Comparison of ENCODE assay signal across 8 mouse cellular contexts in the genomic region with DNA sequence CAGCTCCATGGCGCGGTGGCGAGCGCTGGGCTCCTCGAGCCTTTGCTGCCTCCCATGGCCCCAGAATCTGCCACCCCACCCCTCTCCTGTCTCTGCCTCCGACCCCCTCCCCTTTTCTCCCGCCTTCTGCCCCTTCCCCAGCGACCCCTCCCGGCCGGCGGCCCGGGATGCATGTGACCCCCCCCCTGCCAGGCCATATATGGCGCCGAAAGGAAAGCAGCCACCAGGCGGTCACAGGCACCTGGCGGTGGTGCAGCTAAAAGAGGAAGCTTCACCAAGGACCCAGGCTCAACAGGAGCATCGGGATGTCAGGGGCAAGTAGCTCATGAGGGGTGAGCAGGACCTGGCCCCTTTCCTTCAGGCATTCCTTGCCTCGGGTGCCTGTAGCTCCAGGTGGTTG. TPM values are rescaled to one million over a fixed set of nuclear protein-coding genes. Genes with fewer than 3 reads are reported as not detected.
A peak's percentile ranks its signal among the peaks of the same experiment; 100 is the strongest.
DNase-seq lines count a peak whose midpoint lies in the region; ATAC-seq and TF ChIP-seq lines count a peak whose summit lies in the region.
"Not testable (repeated sequence)": the region's sequence is repeated elsewhere in the genome, so short reads cannot be mapped to it uniquely, and the experiment has no call there.
"Had no signal": no experiment of that assay in that cellular context is flagged by ENCODE, and none has a peak within 500 bp of the region (broad histone marks: within the 10 kb centered on the region; RNA-seq: fewer than 3 reads in every experiment).

No protein-coding gene starts in this region.

- not testable (repeated sequence) for H3K9me3 ChIP-seq in forebrain, embryonic 13.5 days (replicated peaks); heart, embryonic 16.5 days (replicated peaks; ENCODE audit: control insufficient read depth, low read length); intestine, embryonic 16.5 days (ENCODE audit: control insufficient read depth, low read length); limb, embryonic 14.5 days (ENCODE audit: control insufficient read depth, low read length); midbrain, embryonic 12.5 days

- WGBS in forebrain, embryonic 13.5 days: 1% methylated on average over 13 of the region's 18 CpGs
- WGBS in heart, embryonic 16.5 days: 2% methylated on average over 11 of the region's 18 CpGs
- WGBS in intestine, embryonic 16.5 days: 0% methylated on average over 12 of the region's 18 CpGs
- WGBS in limb, embryonic 14.5 days: 0% methylated on average over 13 of the region's 18 CpGs
- WGBS in midbrain, embryonic 12.5 days: under 1% methylated on average over 12 of the region's 18 CpGs

- not testable (repeated sequence) for H3K36me3 ChIP-seq in forebrain, embryonic 13.5 days (ENCODE audit: poor library complexity, severe bottlenecking); heart, embryonic 16.5 days (ENCODE audit: control insufficient read depth, insufficient read depth); intestine, embryonic 16.5 days (ENCODE audit: control insufficient read depth, insufficient read depth, low read length); limb, embryonic 14.5 days (ENCODE audit: control insufficient read depth, insufficient read depth, low read length); midbrain, embryonic 12.5 days

- H3K4me3 ChIP-seq in forebrain, embryonic 13.5 days: peak overlapping the region; percentile 41
- H3K4me3 ChIP-seq in heart, embryonic 16.5 days (ENCODE audit: low read length): peak overlapping the region; percentile 35
- H3K4me3 ChIP-seq in intestine, embryonic 16.5 days (ENCODE audit: low read length): peak overlapping the region; percentile 26
- peak overlapping the region; percentile 33 for H3K4me3 ChIP-seq in limb, embryonic 14.5 days (replicated peaks; ENCODE audit: low read length)
- H3K4me3 ChIP-seq in midbrain, embryonic 12.5 days: peak overlapping the region; percentile 42

- H3K9ac ChIP-seq in forebrain, embryonic 13.5 days: peak overlapping the region; percentile 56; the same call in 1 of the 2 replicates
- H3K9ac ChIP-seq in heart, embryonic 16.5 days (ENCODE audit: low read length); intestine, embryonic 16.5 days (ENCODE audit: low read depth, low read length); limb, embryonic 14.5 days (ENCODE audit: low read depth, low read length, severe bottlenecking): not testable (repeated sequence)
- peak overlapping the region; percentile 55 for H3K9ac ChIP-seq in midbrain, embryonic 12.5 days (replicated peaks)

- ATAC-seq in forebrain, embryonic 13.5 days; heart, embryonic 16.5 days (replicated peaks; ENCODE audit: extremely low read depth, insufficient read depth, low FRiP score); intestine, embryonic 16.5 days; limb, embryonic 14.5 days (ENCODE audit: low FRiP score, low read depth); midbrain, embryonic 12.5 days (ENCODE audit: low FRiP score, low read depth): not testable (repeated sequence)

- H3K27ac ChIP-seq in forebrain, embryonic 13.5 days; heart, embryonic 16.5 days (ENCODE audit: low read length); intestine, embryonic 16.5 days (ENCODE audit: low read length); limb, embryonic 14.5 days (replicated peaks; ENCODE audit: low read depth, low read length); midbrain, embryonic 12.5 days (replicated peaks): not testable (repeated sequence)

- DNase-seq in embryo, embryonic 10 days (ENCODE audit: low spot score): peak; percentile 1
- peak; percentile 1 for DNase-seq in limb, embryonic 14.5 days (ENCODE audit: low spot score)
- DNase-seq in retina, postnatal 1 day: peak; percentile 24

- peak overlapping the region; percentile 60 for H3K4me2 ChIP-seq in forebrain, embryonic 13.5 days
- peak overlapping the region; percentile 58 for H3K4me2 ChIP-seq in heart, embryonic 16.5 days (ENCODE audit: low read depth, low read length)
- H3K4me2 ChIP-seq in intestine, embryonic 16.5 days (ENCODE audit: low read depth, low read length): peak overlapping the region; percentile 52
- H3K4me2 ChIP-seq in limb, embryonic 14.5 days (replicated peaks; ENCODE audit: low read depth, low read length, severe bottlenecking): peak overlapping the region; percentile 43
- peak overlapping the region; percentile 56 for H3K4me2 ChIP-seq in midbrain, embryonic 12.5 days (replicated peaks)

- TF ChIP-seq POLR2A in limb, embryonic 14.5 days (IDR thresholded peaks at IDR 0.05; ENCODE audit: borderline replicate concordance, extremely low read depth, insufficient read depth, insufficient read length): not testable (repeated sequence)

- not testable (repeated sequence) for H3K4me1 ChIP-seq in forebrain, embryonic 13.5 days; heart, embryonic 16.5 days (ENCODE audit: control insufficient read depth, insufficient read depth, low read length); intestine, embryonic 16.5 days (ENCODE audit: control insufficient read depth, insufficient read depth, low read length); limb, embryonic 14.5 days (ENCODE audit: control insufficient read depth, insufficient read depth, low read length); midbrain, embryonic 12.5 days

- not testable (repeated sequence) for H3K27me3 ChIP-seq in forebrain, embryonic 13.5 days; heart, embryonic 16.5 days (ENCODE audit: control insufficient read depth, insufficient read depth, low read length); intestine, embryonic 16.5 days (replicated peaks; ENCODE audit: control insufficient read depth, insufficient read depth, low read length); limb, embryonic 14.5 days (ENCODE audit: control insufficient read depth, insufficient read depth, low read length); midbrain, embryonic 12.5 days

RNA-seq across cellular contexts. Expression of gene Gm3752, which starts 5.2 kb away (rescaled TPM):
- polyA plus RNA-seq in forebrain, embryonic 13.5 days (2015; fragmentation: Nextera tagmentation; extraction: Ambion mirVana): 4.6 and 7.4 TPM in 2 replicates
- polyA plus RNA-seq in heart, embryonic 16.5 days (2015; fragmentation: Nextera tagmentation; extraction: Ambion mirVana): 0.92 TPM in 1 of 2 replicates, not detected in the other
- not detected in 2 replicates for polyA plus RNA-seq in intestine, embryonic 16.5 days (2015; fragmentation: Nextera tagmentation; extraction: Ambion mirVana)
- polyA plus RNA-seq in limb, embryonic 14.5 days (2012; rRNA removed): 0.86 and 1.4 TPM in 2 replicates
- polyA plus RNA-seq in limb, embryonic 14.5 days (2014; fragmentation: Nextera tagmentation; extraction: Ambion mirVana): 0.21 and 0.94 TPM in 2 replicates
- polyA plus RNA-seq in midbrain, embryonic 12.5 days (2016; fragmentation: Nextera tagmentation; extraction: Ambion mirVana): 1.5 and 2.8 TPM in 2 replicates
- polyA plus RNA-seq: liver, embryonic 16.5 days had no signal

RNA-seq across cellular contexts. Expression of gene Gm3755, which starts 38.0 kb away (rescaled TPM):
- polyA plus RNA-seq in forebrain, embryonic 13.5 days (2015; fragmentation: Nextera tagmentation; extraction: Ambion mirVana): not detected in 2 replicates
- polyA plus RNA-seq in heart, embryonic 16.5 days (2015; fragmentation: Nextera tagmentation; extraction: Ambion mirVana): 0.17 TPM in 1 of 2 replicates, not detected in the other
- polyA plus RNA-seq in intestine, embryonic 16.5 days (2015; fragmentation: Nextera tagmentation; extraction: Ambion mirVana): not detected in 2 replicates
- polyA plus RNA-seq in limb, embryonic 14.5 days (2012; rRNA removed): not detected in 2 replicates
- polyA plus RNA-seq in limb, embryonic 14.5 days (2014; fragmentation: Nextera tagmentation; extraction: Ambion mirVana): not detected in 2 replicates
- polyA plus RNA-seq in midbrain, embryonic 12.5 days (2016; fragmentation: Nextera tagmentation; extraction: Ambion mirVana): 0.31 TPM in 1 of 2 replicates, not detected in the other
